Mouse (Mus musculus) forebrain, postnatal 0 days (tissue): ENCODE measurements at regions not wholly inside any gene's neighbourhood (a gene's known extent, or its start where the extent isn't known, plus 50 kb on each side); places are given as distances from the start of the nearest gene placed in this dataset.

Source experiments
- ATAC-seq: fragments of 200-750 bp; cut with Nextera tagmentation; 2 replicates; pipeline ENCODE4 v1.8.0; 2017; ENCODE audit warnings: mild to moderate bottlenecking, moderate library complexity
- DNase-seq: peaks from one replicate; pipeline ENCODE4 v3.0.0-alpha.2; 2015
- H3K27ac ChIP-seq: fragments of 300-500 bp; sonication (generic); 2 replicates; pipeline ENCODE4 v1.5.1; 2014; ENCODE audit warnings: low read depth, mild to moderate bottlenecking, antibody characterized with exemption, low read length, moderate library complexity, mixed read lengths
- H3K27me3 ChIP-seq: fragments of 300-500 bp; sonication (generic); 2 replicates; pipeline ENCODE4 v1.6.1; 2014; ENCODE audit warnings: mild to moderate bottlenecking, low read length, mixed read lengths; ENCODE audit not compliant: insufficient read depth
- H3K36me3 ChIP-seq: fragments of 300-500 bp; sonication (generic); 2 replicates; pipeline ENCODE4 v1.6.1; 2014; ENCODE audit warnings: mild to moderate bottlenecking, moderate library complexity; ENCODE audit not compliant: insufficient read depth
- H3K4me1 ChIP-seq: fragments of 300-500 bp; sonication (generic); 2 replicates; pipeline ENCODE4 v1.6.1; 2014; ENCODE audit warnings: antibody characterized with exemption; ENCODE audit not compliant: insufficient read depth
- H3K4me2 ChIP-seq: fragments of 300-500 bp; sonication (generic); 2 replicates; pipeline ENCODE4 v1.6.1; 2014; ENCODE audit warnings: low read depth, mild to moderate bottlenecking, moderate library complexity
- H3K4me3 ChIP-seq: fragments of 300-500 bp; sonication (generic); 2 replicates; pipeline ENCODE4 v1.5.1; 2014; ENCODE audit warnings: low read depth, low read length, mixed read lengths
- H3K9ac ChIP-seq: fragments of 300-500 bp; sonication (generic); 2 replicates; pipeline ENCODE4 v1.6.1; 2014; ENCODE audit warnings: mild to moderate bottlenecking
- H3K9me3 ChIP-seq: fragments of 300-500 bp; sonication (generic); 2 replicates; pipeline ENCODE4 v1.6.1; 2016; ENCODE audit warnings: low read length
- CTCF ChIP-seq: sonication (generic); IDR thresholded peaks from 2 replicates; pipeline ENCODE4 v1.5.1; 2016; ENCODE audit warnings: antibody characterized with exemption, control low read depth, low read depth
- WGBS: fragments of 180-500 bp; shearing (Covaris S2); extraction: QIAGEN DNeasy Blood & Tissue Kit; methylation state at CpG from one replicate; pipeline ENCODE4 v1.1.7; 2014; 5-methylcytosine and 5-hydroxymethylcytosine counted together

DNA sequence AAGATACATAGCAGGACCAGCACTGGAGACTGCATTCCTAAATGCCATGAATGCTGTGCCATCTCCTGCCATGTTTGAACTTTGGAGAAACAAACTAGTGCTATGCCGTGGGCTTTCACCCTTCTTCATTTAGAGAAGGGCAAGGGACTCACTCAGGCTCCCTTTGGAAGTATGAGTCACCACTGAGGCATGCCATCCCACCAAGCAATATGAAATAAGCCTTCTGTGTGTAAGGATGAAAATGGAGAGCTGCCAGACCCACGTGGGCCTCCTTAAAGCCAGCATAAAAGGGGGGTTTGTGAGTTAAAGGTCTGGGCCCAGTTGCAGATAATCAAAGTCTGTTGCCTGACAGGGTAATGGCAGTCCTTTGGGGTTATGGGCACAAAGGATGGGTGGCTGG is 159.0 kb downstream of the H2al1j start:
- WGBS = 32% methylated on average over 2 of the region's 2 CpGs
- ATAC-seq = no peak

DNA sequence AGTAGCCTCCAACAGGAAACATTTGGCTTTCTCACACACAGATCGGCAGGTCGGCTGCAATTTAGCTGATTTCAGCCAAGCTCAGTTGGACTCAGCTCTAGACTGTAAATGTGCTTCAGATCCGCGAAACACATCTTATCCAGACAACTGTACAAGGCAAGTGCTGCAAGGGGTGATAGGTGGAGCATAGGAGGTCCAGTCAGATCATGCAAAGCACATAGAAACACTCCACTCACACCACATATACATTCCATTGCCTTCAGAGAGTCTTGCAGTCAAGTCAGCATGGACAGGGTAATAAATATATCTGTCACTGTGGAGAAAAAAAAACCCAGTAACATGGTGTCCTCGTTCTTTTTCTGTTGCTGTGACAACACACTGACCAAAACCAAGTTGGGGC is 160.3 kb downstream of the H2al1j start:
- no peak for ATAC-seq
- TF ChIP-seq CTCF = no peak
- 44% methylated on average over 5 of the region's 5 CpGs for WGBS
- Histone ChIP-seq H3K9ac (no peak overlapping the region), H3K27ac (no peak overlapping the region), H3K4me3 (no peak overlapping the region), H3K9me3 (no peaks in the 10 kb centered on the region), H3K36me3 (no peaks in the 10 kb centered on the region), H3K27me3 (no peaks in the 10 kb centered on the region), H3K4me1 (no peaks in the 10 kb centered on the region), H3K4me2 (no peak overlapping the region)
- DNase-seq = no peak

More for the DNA sequence above, 159.0 kb downstream of the H2al1j start:
- no peak overlapping the region for H3K4me3 ChIP-seq
- H3K27me3 ChIP-seq = no peaks in the 10 kb centered on the region
- H3K9me3 ChIP-seq = no peaks in the 10 kb centered on the region
- no peak for DNase-seq
- H3K4me2 ChIP-seq = no peak overlapping the region
- no peaks in the 10 kb centered on the region for H3K4me1 ChIP-seq
- no peak for TF ChIP-seq CTCF
- H3K36me3 ChIP-seq = no peaks in the 10 kb centered on the region
- H3K9ac ChIP-seq = no peak overlapping the region
- H3K27ac ChIP-seq = no peak overlapping the region

DNA sequence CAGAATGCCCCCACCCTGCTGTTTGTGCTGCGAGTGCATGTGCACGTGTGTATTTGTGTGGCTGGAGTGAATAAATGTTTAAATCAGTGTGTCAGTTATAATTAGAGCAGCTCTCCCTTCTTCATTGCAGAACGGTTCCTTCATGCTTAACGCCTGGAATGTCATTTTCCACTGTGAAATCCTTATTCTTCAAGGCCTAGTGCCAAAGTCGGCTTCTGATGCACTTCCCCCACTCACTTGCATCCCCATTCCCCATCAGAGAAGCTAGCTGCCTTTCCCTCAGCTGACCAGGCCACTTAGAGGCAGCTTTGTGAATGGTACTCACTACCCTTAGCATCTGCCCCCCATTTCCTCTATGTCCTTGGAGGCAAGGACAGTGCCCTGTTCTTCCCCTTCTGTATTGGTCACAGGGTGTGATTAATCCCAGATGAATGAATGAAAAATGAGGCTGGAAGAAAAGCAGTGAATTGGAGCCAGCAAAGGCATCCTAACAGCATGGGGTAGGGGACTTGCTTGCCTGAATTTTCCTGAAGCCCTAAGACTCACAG is 162.6 kb downstream of the H2al1j start:
- no peaks in the 10 kb centered on the region for H3K9me3 ChIP-seq
- peaks cover 2% of the 10 kb centered on the region; the same call in 1 of the 2 replicates for H3K4me1 ChIP-seq
- WGBS = 37% methylated on average over 5 of the region's 5 CpGs
- ATAC-seq = no peak
- no peak overlapping the region for H3K4me3 ChIP-seq
- peak; percentile 44 for DNase-seq
- H3K4me2 ChIP-seq = no peak overlapping the region
- peak overlapping the region; percentile 21 for H3K27ac ChIP-seq
- no peak for TF ChIP-seq CTCF
- H3K9ac ChIP-seq = no peak overlapping the region
- no peaks in the 10 kb centered on the region for H3K36me3 ChIP-seq
- H3K27me3 ChIP-seq = no peaks in the 10 kb centered on the region

DNA sequence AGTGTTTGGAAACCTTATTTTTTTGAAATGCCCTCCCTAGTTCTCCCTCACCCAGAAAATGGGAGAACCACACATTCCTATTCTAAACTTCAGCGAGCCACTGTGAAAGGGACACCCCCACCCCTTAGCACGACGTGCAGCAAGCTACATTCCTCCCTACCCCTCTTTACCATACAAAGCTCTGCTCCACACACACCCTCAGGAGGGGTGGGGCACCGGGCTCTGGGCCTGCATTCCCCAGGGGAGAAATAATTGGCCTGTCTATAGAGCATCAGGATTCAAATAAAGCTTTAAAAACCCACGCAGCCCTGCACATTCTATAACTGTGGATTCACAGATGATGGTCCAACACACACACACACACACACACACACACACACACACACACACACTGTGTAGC is 163.6 kb downstream of the H2al1j start:
- 32% methylated on average over 5 of the region's 5 CpGs for WGBS
- H3K4me3 ChIP-seq = no peak overlapping the region
- H3K4me1 ChIP-seq = peaks cover 2% of the 10 kb centered on the region; the same call in 1 of the 2 replicates
- H3K27me3 ChIP-seq = no peaks in the 10 kb centered on the region
- ATAC-seq (no peak; the same call in 1 of the 2 replicates), DNase-seq (peak; percentile 7)
- H3K36me3 ChIP-seq = no peaks in the 10 kb centered on the region
- H3K9me3 ChIP-seq = no peaks in the 10 kb centered on the region
- H3K9ac ChIP-seq = no peak overlapping the region
- no peak overlapping the region for H3K27ac ChIP-seq
- TF ChIP-seq CTCF = no peak
- no peak overlapping the region for H3K4me2 ChIP-seq

DNA sequence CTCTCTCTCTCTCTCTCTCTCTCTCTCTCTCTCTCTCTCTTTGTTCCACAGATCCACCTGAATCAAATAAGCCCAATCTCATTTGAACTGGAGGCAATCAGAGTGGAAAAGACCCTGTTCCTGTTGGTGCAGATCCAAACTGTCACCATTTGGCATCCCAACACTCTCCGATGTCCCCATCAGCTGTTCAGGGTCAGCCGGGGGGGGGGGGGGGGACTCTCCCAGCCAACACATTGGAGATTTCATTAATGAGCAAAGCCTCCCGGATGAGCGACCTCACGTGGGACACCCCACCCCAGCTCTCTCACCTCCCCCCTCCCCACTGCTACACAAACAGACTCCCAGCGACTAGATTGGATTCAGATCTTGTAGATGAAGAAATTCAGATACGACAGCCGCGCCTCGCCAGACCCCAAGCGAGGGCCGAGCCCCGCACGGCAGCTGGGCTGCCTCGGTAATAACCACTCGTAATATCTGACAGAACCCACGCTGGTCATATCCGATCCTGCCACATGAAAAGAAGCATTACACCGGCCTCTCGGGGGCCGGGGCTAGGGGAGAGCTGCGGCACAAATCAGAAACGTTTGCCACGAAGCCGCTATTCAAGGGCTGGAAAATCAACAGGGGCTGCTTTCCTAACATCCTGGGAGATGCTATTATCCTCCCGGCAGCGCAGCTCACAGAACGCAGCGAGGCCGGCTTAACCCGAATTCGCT is 164.2 kb downstream of the H2al1j start:
- DNase-seq (peak; percentile 48), ATAC-seq (peak; percentile 7; the same call in 1 of the 2 replicates)
- no peaks in the 10 kb centered on the region for H3K27me3 ChIP-seq
- 32% methylated on average over 31 of the region's 32 CpGs for WGBS
- H3K4me2 ChIP-seq = peak overlapping the region; percentile 21
- H3K4me3 ChIP-seq = no peak overlapping the region
- H3K4me1 ChIP-seq = peaks cover 2% of the 10 kb centered on the region; the same call in 1 of the 2 replicates
- no peak overlapping the region for H3K9ac ChIP-seq
- H3K9me3 ChIP-seq = no peaks in the 10 kb centered on the region
- no peak overlapping the region for H3K27ac ChIP-seq
- no peaks in the 10 kb centered on the region for H3K36me3 ChIP-seq
- TF ChIP-seq CTCF = no peak

DNA sequence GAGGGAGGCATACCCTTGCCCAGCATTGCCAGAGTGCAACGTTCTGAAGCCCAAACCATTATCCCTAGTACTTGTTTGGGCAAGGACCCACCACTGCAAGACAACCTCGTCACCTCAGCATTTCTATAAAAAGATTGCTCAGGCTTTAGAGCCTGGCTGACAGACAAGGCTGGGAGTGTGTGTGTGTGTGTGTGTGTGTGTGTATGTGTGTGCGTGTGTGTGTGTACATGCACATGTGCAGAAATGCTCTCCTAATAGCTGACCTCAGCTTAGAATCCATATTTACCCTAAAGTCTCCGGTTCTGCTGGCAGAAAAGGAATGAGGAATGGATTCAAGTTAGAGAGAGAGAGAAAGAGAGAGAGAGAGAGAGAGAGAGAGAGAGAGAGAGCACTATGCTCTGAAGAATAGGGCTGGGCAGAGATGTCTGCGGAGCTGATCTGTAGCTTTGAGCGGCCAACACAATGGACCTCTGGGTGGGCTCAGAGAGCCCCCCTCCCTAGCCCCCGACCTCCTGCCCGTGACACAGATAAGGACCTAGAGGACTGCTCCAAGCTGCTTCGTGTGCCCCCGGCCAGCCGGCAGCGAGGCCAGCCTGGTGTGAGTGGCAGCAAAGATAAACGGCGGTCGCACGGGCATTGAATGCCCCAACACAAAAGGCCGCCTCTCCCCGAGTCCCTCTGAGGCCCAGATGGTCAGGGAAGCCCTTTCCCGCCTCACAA is 166.1 kb downstream of the H2al1j start:
- Histone ChIP-seq H3K4me2 (peak overlapping the region; percentile 43), H3K9me3 (no peaks in the 10 kb centered on the region), H3K4me1 (peaks cover 2% of the 10 kb centered on the region; the same call in 1 of the 2 replicates), H3K27me3 (no peaks in the 10 kb centered on the region), H3K9ac (peak overlapping the region; percentile 40), H3K36me3 (no peaks in the 10 kb centered on the region), H3K27ac (peak overlapping the region; percentile 94), H3K4me3 (no peak overlapping the region)
- peak; percentile 62 for DNase-seq
- TF ChIP-seq CTCF = no peak
- 41% methylated on average over 19 of the region's 19 CpGs for WGBS
- ATAC-seq = peak; percentile 53

DNA sequence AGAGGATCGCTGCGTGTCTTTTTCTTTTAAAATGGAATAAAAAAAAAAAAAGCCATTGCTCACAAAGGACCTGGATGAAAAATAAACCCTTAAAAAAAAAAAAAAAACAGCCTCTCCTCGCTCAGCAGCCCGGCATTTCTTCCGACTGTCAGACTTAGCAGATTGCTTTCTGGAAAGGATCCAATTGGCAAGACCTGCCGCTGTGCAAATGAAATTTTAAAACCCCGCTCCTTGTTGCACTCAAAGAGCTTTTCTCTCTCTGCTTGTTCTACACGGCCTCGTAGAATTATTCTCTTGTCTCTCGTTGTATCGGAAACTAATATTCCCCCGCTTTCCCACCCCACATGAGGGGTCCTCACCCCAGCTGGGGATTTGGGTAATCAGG is 166.6 kb downstream of the H2al1j start:
- TF ChIP-seq CTCF = no peak
- 29% methylated on average over 12 of the region's 12 CpGs for WGBS
- no peaks in the 10 kb centered on the region for H3K36me3 ChIP-seq
- H3K4me3 ChIP-seq = no peak overlapping the region
- peak overlapping the region; percentile 94 for H3K27ac ChIP-seq
- H3K4me1 ChIP-seq = peaks cover 2% of the 10 kb centered on the region; the same call in 1 of the 2 replicates
- DNase-seq (peak; percentile 86), ATAC-seq (peak; percentile 76)
- H3K27me3 ChIP-seq = no peaks in the 10 kb centered on the region
- H3K4me2 ChIP-seq = peak overlapping the region; percentile 43
- H3K9me3 ChIP-seq = no peaks in the 10 kb centered on the region
- peak overlapping the region; percentile 40 for H3K9ac ChIP-seq
